Mouse (Mus musculus) CH12.LX (cell line): ENCODE measurements around the gene Prickle4.

Experiments
- CHD1 ChIP-seq: IDR thresholded peaks from 2 replicates; pipeline ENCODE4 v1.6.1; 2012; ENCODE audit warnings: low read depth, low read length, improper control_type of control experiment, inconsistent platforms
- CTCF ChIP-seq, 2 experiments: IDR thresholded peaks in 1 of 2; conservative IDR thresholded peaks in 1 of 2; 2 replicates each; pipeline ENCODE4 v1.5.1; 2011 to 2012; ENCODE audit warnings: low read depth in 2 of 2, low read length in 2 of 2, improper control_type of control experiment in 1 of 2, inconsistent platforms in 1 of 2, mild to moderate bottlenecking in 1 of 2, moderate library complexity in 1 of 2
- ELF1 ChIP-seq: IDR thresholded peaks from 2 replicates; pipeline ENCODE4 v1.6.1; 2014; ENCODE audit warnings: low read depth, mild to moderate bottlenecking, inconsistent platforms, low read length, improper control_type of control experiment
- EP300 ChIP-seq: IDR thresholded peaks from 2 replicates; pipeline ENCODE4 v1.6.1; 2011; ENCODE audit warnings: low read length, improper control_type of control experiment
- POLR2A ChIP-seq: IDR thresholded peaks from 2 replicates; pipeline ENCODE4 v1.6.1; 2011; ENCODE audit warnings: low read depth, mild to moderate bottlenecking, improper control_type of control experiment, low read length
- POLR2AphosphoS2 ChIP-seq: IDR thresholded peaks from 2 replicates; pipeline ENCODE4 v1.6.1; 2011; ENCODE audit warnings: low read depth, low read length, improper control_type of control experiment
- RAD21 ChIP-seq: IDR thresholded peaks from 2 replicates; pipeline ENCODE4 v1.6.1; 2011; ENCODE audit warnings: low read depth, mild to moderate bottlenecking, low read length, improper control_type of control experiment, moderate library complexity
- ZKSCAN1 ChIP-seq: IDR thresholded peaks from 2 replicates; pipeline ENCODE4 v1.6.1; 2012; ENCODE audit warnings: low read depth, inconsistent platforms, low read length, improper control_type of control experiment, borderline replicate concordance

- no peak for TF ChIP-seq CTCF (conservative IDR thresholded peaks at IDR 0.05 in 1 of 2, IDR thresholded peaks at IDR 0.05 in 1 of 2; ENCODE audit: low read depth in 2 of 2, low read length in 2 of 2)
- no peak for TF ChIP-seq POLR2A
- TF ChIP-seq CHD1 = no peak
- TF ChIP-seq ZKSCAN1 = no peak
- TF ChIP-seq ELF1 = no peak
- no peak for TF ChIP-seq EP300
- no peak for TF ChIP-seq RAD21
- no peak for TF ChIP-seq POLR2AphosphoS2
These were observed 31.4 kb downstream of the Prickle4 start for GRCm38 (mm10) chr17:47663009-47663713.
